Mouse (Mus musculus) embryonic fibroblast, embryonic 13.5 days (primary cell): ENCODE measurements around the gene Blvrb. TPM values are rescaled to one million over a fixed set of nuclear protein-coding genes. Genes with fewer than 3 reads are reported as not detected.

ENCODE experiments used
- H3K27ac ChIP-seq: 2 replicates; pipeline ENCODE4 v1.5.1; 2012; ENCODE audit warnings: low read length, control low read depth, inconsistent platforms; ENCODE audit not compliant: insufficient read depth
- H3K4me1 ChIP-seq: 2 replicates; pipeline ENCODE4 v1.6.1; 2011; ENCODE audit warnings: low read length; ENCODE audit not compliant: control insufficient read depth, insufficient read depth
- H3K4me3 ChIP-seq: 2 replicates; pipeline ENCODE4 v1.5.1; 2011; ENCODE audit warnings: mild to moderate bottlenecking, control low read depth, low read length; ENCODE audit not compliant: insufficient read depth
- CTCF ChIP-seq: IDR thresholded peaks from 2 replicates; pipeline ENCODE4 v1.5.1; 2011; ENCODE audit warnings: mild to moderate bottlenecking, control low read depth, low read length, moderate library complexity, borderline replicate concordance; ENCODE audit not compliant: insufficient read depth
- POLR2A ChIP-seq: IDR thresholded peaks from 2 replicates; pipeline ENCODE4 v1.6.1; 2011; ENCODE audit warnings: low read depth, mild to moderate bottlenecking, control low read depth, low read length, moderate library complexity
- polyA plus RNA-seq: library from polyadenylated mRNA; stranded (reverse); fragments of >200 nt; gene quantifications from 2 replicates; pipeline ENCODE4 v1.2.4, GENCODE M21; 2011; ENCODE audit warnings: low read depth; ENCODE audit not compliant: missing spikeins, insufficient read length

Blvrb gene
- polyA plus RNA-seq, 1 experiment = 16.6 TPM

DNA sequence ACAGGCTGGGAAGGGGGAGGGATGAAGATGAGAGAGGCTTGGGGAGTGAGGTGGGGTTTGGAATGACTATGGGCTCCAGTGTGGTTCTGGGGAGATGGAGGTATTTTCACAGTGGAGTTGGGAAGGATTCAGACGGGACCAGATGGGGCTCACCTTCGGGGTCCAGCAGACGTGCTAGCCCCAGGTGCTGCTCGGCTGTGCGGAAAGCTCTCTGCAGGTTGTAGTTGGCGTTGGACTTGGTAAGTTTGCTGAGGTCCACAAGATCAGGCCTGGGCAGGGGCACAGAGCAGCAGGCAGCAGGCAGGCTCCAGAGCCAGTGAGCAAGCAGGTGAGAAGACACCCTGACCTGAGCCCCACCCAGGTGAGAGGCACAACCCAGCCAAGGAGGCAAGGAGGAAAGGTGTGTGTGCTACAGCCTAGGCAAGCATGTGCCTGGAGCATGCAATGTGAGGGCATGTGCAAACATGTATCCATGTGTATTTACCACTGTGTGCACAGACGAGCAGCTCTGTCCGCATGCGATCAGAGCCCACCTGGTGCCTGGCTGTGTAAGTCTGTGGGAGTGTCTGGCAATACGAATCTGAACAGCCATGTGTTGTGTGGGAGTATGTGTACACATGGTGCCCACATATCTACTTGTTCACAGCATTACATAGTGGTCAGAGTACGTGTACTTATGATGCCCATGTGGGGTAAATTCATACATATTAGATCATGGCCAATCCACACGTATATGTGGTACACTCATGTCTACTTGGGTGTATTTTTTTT is 24.0 kb upstream of the Blvrb start:
- Histone ChIP-seq H3K4me3 (no peak overlapping the region), H3K4me1 (no peaks in the 10 kb centered on the region), H3K27ac (no peak overlapping the region)
- no peak for TF ChIP-seq CTCF
- no peak for TF ChIP-seq POLR2A

DNA sequence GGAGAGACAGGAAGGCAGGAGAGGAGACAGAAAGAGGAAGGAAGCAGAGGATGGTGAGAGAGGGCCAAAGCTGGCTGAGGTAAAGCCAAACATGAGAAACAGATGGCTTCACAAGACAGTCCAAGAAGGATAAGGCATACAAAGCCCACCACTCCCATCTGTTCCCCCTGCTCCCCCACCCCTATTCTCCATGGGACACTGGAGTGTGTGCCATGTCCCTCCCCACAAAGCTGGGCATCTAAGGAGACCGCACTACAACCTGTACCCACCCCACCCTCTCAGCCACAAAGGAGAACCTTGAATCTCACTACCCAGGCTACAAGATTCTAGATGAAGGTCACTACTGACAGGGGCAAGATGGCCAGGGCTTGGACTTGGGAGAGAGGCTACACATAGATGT is 20.4 kb upstream of the Blvrb start:
- TF ChIP-seq CTCF = no peak
- TF ChIP-seq POLR2A = no peak
- Histone ChIP-seq H3K27ac (no peak overlapping the region), H3K4me3 (no peak overlapping the region), H3K4me1 (no peaks in the 10 kb centered on the region)

DNA sequence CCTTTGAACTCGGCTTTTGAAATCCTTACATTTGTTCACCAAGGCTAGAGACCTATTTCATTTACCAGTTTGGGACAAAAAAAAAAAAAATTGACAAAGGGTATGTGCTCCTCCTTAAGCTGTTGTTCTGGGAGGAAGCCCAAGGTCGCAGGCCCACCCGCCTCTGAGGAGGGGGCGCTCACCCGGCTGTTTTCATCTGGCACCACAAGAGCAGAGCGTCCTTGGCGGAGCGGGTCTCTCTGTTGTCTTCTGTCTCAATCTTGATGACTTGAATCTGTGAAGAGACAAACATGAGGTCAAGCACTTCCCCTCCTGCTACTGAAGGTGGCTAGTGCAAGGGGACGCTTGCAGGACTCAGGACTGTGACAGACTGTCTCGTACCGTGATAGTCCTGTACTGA is 19.8 kb upstream of the Blvrb start:
- no peak overlapping the region for H3K4me3 ChIP-seq
- no peak for TF ChIP-seq POLR2A
- TF ChIP-seq CTCF = no peak
- H3K27ac ChIP-seq = no peak overlapping the region
- H3K4me1 ChIP-seq = no peaks in the 10 kb centered on the region

DNA sequence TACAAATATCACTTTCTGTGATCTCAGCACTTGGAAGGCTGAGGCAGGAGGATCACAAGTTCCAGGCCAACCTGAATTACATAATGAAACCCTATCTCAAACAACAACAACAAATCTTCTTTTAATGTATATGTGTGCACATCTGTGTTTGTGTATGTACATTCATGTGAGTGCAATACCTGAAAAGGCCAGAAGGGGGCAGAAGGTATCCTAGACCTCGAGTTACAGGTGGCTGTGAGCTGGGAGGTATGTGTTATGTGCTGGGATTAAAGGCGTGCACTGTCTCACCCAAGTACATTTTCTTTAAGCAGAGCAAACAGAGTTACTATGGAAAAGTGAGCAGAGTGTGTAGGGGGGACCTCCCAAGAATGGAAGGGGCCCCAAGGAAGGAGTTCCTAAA is 18.6 kb upstream of the Blvrb start:
- TF ChIP-seq CTCF = no peak
- TF ChIP-seq POLR2A = no peak
- Histone ChIP-seq H3K4me3 (no peak overlapping the region), H3K4me1 (no peaks in the 10 kb centered on the region), H3K27ac (no peak overlapping the region)

DNA sequence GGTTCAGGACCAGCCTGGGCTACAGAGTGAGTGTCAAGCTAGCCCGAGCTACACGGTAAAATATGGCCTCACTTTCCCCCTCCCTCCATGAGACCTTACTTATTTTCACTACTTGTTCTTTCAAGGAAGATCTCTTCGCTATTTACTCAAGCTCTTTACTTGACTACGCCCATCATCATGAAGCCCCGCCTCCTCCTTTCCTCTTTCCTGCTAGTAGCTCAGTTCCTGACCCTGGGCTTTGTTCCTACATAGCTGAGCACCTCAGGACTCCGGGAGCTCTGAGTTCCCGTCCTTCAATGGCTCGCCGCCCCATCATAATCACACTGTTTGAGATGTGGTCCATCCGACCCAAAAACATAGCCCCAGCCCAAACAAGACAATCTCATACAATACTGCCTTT is 14.4 kb upstream of the Blvrb start:
- H3K27ac ChIP-seq = no peak overlapping the region
- H3K4me1 ChIP-seq = no peaks in the 10 kb centered on the region
- TF ChIP-seq CTCF (no peak), POLR2A (no peak)
- H3K4me3 ChIP-seq = no peak overlapping the region

DNA sequence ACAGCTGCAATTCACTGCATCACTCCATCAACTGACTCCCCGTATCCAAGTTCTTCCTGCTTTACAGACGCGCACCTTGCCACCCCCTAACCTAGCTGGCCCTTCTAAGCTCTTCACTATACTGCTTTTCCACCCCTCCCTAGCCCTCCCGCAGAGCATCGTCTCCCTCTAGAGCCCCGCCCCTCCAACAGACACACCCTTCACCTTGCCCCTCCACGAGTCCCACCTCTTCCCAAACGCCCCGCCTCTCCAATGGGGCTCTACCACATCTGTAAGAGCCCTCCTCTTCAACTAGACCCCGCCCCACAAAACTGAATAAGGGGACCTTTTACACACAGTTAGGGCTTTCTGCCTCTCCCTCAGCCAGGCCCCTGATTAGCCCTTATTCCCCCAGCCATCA is 14.0 kb upstream of the Blvrb start:
- TF ChIP-seq CTCF = no peak
- no peak for TF ChIP-seq POLR2A
- no peak overlapping the region for H3K4me3 ChIP-seq
- no peaks in the 10 kb centered on the region for H3K4me1 ChIP-seq
- no peak overlapping the region for H3K27ac ChIP-seq

DNA sequence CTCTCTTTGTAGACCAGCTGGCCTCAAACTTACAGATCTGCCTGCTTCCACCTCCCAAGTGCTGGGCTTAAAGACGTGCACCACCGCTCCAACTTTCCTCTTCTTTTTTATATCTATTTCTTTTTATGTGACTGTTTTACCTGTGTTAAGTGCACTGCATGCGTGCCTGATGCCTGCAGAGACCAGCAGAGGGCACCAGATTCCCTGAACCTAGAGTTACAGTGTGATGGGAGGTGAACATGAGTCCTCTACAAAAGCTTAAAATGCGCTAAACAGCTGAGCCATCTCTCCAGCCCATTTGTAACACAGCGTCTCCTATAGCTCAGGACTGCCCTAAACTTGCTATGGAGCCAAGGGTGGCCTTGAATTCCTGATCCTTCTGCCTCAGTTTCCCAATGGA is 10.2 kb upstream of the Blvrb start:
- TF ChIP-seq POLR2A (no peak), CTCF (peak; percentile 75; the same call in 1 of the 2 replicates)
- Histone ChIP-seq H3K4me1 (no peaks in the 10 kb centered on the region), H3K27ac (no peak overlapping the region), H3K4me3 (no peak overlapping the region)

DNA sequence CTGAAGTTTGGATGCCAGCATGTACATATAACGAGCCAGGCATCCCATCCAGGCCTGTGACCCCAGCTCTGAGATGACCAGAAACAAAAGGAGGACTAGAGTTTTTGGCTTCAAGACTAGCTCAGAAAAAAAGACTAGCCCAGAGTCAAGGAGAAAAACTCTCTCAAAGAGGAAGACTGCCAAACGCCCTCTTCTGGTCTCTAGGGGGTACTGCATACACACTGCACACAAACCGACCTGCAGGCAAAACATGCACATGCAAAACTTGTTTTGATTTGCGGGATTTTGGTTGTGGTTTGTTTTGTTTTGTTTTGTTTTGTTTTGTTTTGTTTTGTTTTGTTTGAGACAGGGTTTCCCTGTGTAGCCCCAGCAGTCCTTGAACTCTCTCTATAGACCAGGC is 7.8 kb upstream of the Blvrb start:
- no peak overlapping the region for H3K4me3 ChIP-seq
- no peak overlapping the region for H3K27ac ChIP-seq
- TF ChIP-seq POLR2A (no peak), CTCF (no peak)
- no peaks in the 10 kb centered on the region for H3K4me1 ChIP-seq

DNA sequence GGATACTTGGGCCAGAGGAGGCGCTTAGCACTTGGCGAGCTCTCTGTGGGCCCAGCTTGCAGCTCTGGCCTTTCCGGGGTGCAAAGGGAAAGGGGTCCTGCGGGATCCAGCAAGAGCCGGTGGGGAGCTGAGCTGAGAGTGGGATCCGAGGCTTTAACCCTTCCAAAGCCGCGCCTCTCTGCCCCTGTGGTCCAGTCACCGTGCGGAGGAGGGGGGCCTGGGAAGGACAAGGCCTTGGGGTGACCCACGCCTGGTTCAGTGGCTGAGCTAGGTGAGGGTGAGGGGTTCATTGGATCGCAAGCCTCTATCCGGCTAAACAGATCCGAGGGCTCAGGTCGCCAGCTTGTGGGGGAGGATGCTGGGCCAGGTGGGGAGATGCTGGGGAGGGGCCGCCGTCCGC is 1.7 kb upstream of the Blvrb start:
- TF ChIP-seq POLR2A (no peak), CTCF (no peak)
- Histone ChIP-seq H3K27ac (no peak overlapping the region), H3K4me1 (peaks cover 4% of the 10 kb centered on the region; the same call in 1 of the 2 replicates)

DNA sequence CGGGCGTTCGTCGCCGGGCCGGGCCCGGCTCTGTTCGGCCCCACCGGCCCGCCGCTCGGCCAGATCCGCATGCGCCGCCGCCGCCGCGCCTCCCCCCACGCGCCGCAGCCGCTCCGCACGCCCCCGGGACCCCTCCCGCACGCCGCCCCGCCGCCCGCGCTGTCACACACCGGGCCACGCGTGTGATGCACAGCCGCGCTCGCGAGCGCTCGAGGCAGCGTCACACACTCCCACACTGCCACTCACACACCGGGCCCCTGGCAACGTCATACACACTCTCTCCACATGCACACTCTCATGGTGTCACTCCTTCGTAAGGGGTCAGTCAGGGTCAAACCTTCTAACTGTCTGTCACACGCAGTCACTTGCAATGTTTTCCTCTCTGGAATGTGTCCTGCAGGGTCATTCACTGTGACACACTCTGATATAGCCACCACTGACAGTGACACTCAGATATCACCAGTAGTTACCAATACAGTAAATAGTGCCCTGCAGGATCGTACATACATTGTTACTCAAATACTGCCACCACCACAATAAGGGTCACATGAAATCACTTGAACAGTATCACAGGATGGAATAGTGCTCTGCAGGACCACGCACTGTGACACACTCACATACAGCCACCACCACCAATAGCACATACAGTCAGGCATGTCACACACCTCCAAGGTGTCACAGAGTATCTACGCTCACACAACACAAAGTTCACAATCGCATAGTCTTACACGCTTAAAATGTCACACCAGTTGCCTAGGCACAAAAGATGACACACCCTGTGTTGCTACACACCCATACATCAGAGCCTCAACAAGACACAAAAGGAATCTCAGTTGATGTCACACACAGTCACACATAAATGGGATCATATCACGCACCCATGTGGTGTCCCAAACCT is 1.0 kb upstream of the Blvrb start:
- Histone ChIP-seq H3K4me3 (no peak overlapping the region), H3K4me1 (peaks cover 4% of the 10 kb centered on the region; the same call in 1 of the 2 replicates), H3K27ac (no peak overlapping the region)
- TF ChIP-seq CTCF = no peak
- TF ChIP-seq POLR2A = no peak

More for the DNA sequence above, 1.7 kb upstream of the Blvrb start:
- H3K4me3 ChIP-seq = peak overlapping the region; percentile 24
